Mouse (Mus musculus): ENCODE data around the gene Npc2.

Gene Npc2

GRCm38 (mm10) chr12:84786091-84786490 is 13.1 kb upstream of the Npc2 start:
- ATAC-seq (ENCODE audit: insufficient number of reproducible peaks, low FRiP score, low TSS enrichment), result no peak

GRCm38 (mm10) chr12:84784604-84785381 is 11.8 kb upstream of the Npc2 start:
- peak; percentile 81 for ATAC-seq (ENCODE audit: insufficient number of reproducible peaks, low FRiP score, low TSS enrichment)

- no peak for ATAC-seq (ENCODE audit: insufficient number of reproducible peaks, low FRiP score, low TSS enrichment)
Observed at GRCm38 (mm10) chr12:84776229-84776628, 3.3 kb upstream of the Npc2 start.

- ATAC-seq (ENCODE audit: insufficient number of reproducible peaks, low FRiP score, low TSS enrichment), result no peak
Observed at GRCm38 (mm10) chr12:84774376-84774775, 1.4 kb upstream of the Npc2 start.

GRCm38 (mm10) chr12:84773476-84773875 is 524 bp upstream of the Npc2 start:
- ATAC-seq (ENCODE audit: insufficient number of reproducible peaks, low FRiP score, low TSS enrichment), result no peak; the same call in 1 of the 2 replicates

- ATAC-seq (ENCODE audit: insufficient number of reproducible peaks, low FRiP score, low TSS enrichment), result no peak
Observed at GRCm38 (mm10) chr12:84771981-84772520, 901 bp downstream of the Npc2 start.

- ATAC-seq (ENCODE audit: insufficient number of reproducible peaks, low FRiP score, low TSS enrichment), result no peak
Observed at GRCm38 (mm10) chr12:84769624-84770023, 3.3 kb downstream of the Npc2 start.

GRCm38 (mm10) chr12:84767510-84767909 is 5.4 kb downstream of the Npc2 start:
- no peak for ATAC-seq (ENCODE audit: insufficient number of reproducible peaks, low FRiP score, low TSS enrichment)

- ATAC-seq (ENCODE audit: insufficient number of reproducible peaks, low FRiP score, low TSS enrichment), result no peak
Observed at GRCm38 (mm10) chr12:84766113-84766735, 6.7 kb downstream of the Npc2 start.

GRCm38 (mm10) chr12:84765506-84765905 is 7.4 kb downstream of the Npc2 start:
- no peak for ATAC-seq (ENCODE audit: insufficient number of reproducible peaks, low FRiP score, low TSS enrichment)

GRCm38 (mm10) chr12:84764756-84765155 is 8.2 kb downstream of the Npc2 start:
- no peak for ATAC-seq (ENCODE audit: insufficient number of reproducible peaks, low FRiP score, low TSS enrichment)

GRCm38 (mm10) chr12:84763577-84764218 is 9.3 kb downstream of the Npc2 start:
- no peak for ATAC-seq (ENCODE audit: insufficient number of reproducible peaks, low FRiP score, low TSS enrichment)

GRCm38 (mm10) chr12:84762532-84762931 is 10.4 kb downstream of the Npc2 start:
- ATAC-seq (ENCODE audit: insufficient number of reproducible peaks, low FRiP score, low TSS enrichment), result no peak

GRCm38 (mm10) chr12:84759063-84759462 is 13.9 kb downstream of the Npc2 start:
- no peak for ATAC-seq (ENCODE audit: insufficient number of reproducible peaks, low FRiP score, low TSS enrichment)

- ATAC-seq (ENCODE audit: insufficient number of reproducible peaks, low FRiP score, low TSS enrichment), result no peak
Observed at GRCm38 (mm10) chr12:84756016-84756415, 16.9 kb downstream of the Npc2 start.

- peak; percentile 36; the same call in 1 of the 2 replicates for ATAC-seq (ENCODE audit: insufficient number of reproducible peaks, low FRiP score, low TSS enrichment)
Observed at GRCm38 (mm10) chr12:84755008-84755695, 17.8 kb downstream of the Npc2 start.

- ATAC-seq (ENCODE audit: insufficient number of reproducible peaks, low FRiP score, low TSS enrichment), result peak; percentile 38; the same call in 1 of the 2 replicates
Observed at GRCm38 (mm10) chr12:84752131-84752977, 20.6 kb downstream of the Npc2 start.

- ATAC-seq (ENCODE audit: insufficient number of reproducible peaks, low FRiP score, low TSS enrichment), result no peak
Observed at GRCm38 (mm10) chr12:84750661-84751060, 22.3 kb downstream of the Npc2 start.

- no peak for ATAC-seq (ENCODE audit: insufficient number of reproducible peaks, low FRiP score, low TSS enrichment)
Observed at GRCm38 (mm10) chr12:84748134-84748533, 24.8 kb downstream of the Npc2 start.

GRCm38 (mm10) chr12:84745700-84746099 is 27.3 kb downstream of the Npc2 start:
- ATAC-seq (ENCODE audit: insufficient number of reproducible peaks, low FRiP score, low TSS enrichment), result no peak
